Mouse (Mus musculus): ENCODE results near the gene Igf2bp3.

The Igf2bp3 gene

GRCm38 (mm10) chr6:49218275-49218802, 3.6 kb upstream of the Igf2bp3 start:
- DNase-seq, result no peak

- peak; percentile 92 to 97 for DNase-seq
These were observed 3.0 kb upstream of the Igf2bp3 start for GRCm38 (mm10) chr6:49217581-49218274.

- DNase-seq, result no peak
These were observed 2.2 kb upstream of the Igf2bp3 start for GRCm38 (mm10) chr6:49216811-49217542.

- peak in 1 of 2 experiments; percentile 43 for DNase-seq
These were observed 1.2 kb upstream of the Igf2bp3 start for GRCm38 (mm10) chr6:49215748-49216585.

GRCm38 (mm10) chr6:49214086-49214927, 450 bp downstream of the Igf2bp3 start:
- DNase-seq, result peak; percentile 34 to 66

GRCm38 (mm10) chr6:49213581-49214085, 1.1 kb downstream of the Igf2bp3 start:
- peak; percentile 22 to 49 for DNase-seq

GRCm38 (mm10) chr6:49212931-49213580, 1.7 kb downstream of the Igf2bp3 start:
- no peak for DNase-seq

GRCm38 (mm10) chr6:49212141-49212540, 2.6 kb downstream of the Igf2bp3 start:
- DNase-seq, result no peak

- no peak for DNase-seq
These were observed 3.2 kb downstream of the Igf2bp3 start for GRCm38 (mm10) chr6:49211596-49211995.

- peak in 1 of 2 experiments; percentile 12 for DNase-seq
These were observed 4.6 kb downstream of the Igf2bp3 start for GRCm38 (mm10) chr6:49209881-49210854.

GRCm38 (mm10) chr6:49208935-49209334, 5.8 kb downstream of the Igf2bp3 start:
- peak; percentile 14 to 42 for DNase-seq

GRCm38 (mm10) chr6:49208297-49208930, 6.3 kb downstream of the Igf2bp3 start:
- peak; percentile 34 to 59 for DNase-seq

- no peak for DNase-seq
These were observed 8.3 kb downstream of the Igf2bp3 start for GRCm38 (mm10) chr6:49206416-49206815.

- no peak for DNase-seq
These were observed 19.6 kb downstream of the Igf2bp3 start for GRCm38 (mm10) chr6:49195188-49195587.

GRCm38 (mm10) chr6:49194536-49194935, 20.2 kb downstream of the Igf2bp3 start:
- no peak for DNase-seq

GRCm38 (mm10) chr6:49189363-49189762, 25.4 kb downstream of the Igf2bp3 start:
- peak; percentile 15 to 31 for DNase-seq

GRCm38 (mm10) chr6:49187299-49187698, 27.5 kb downstream of the Igf2bp3 start:
- DNase-seq, result peak; percentile 4 to 13

GRCm38 (mm10) chr6:49176018-49176417, 38.7 kb downstream of the Igf2bp3 start:
- no peak for DNase-seq

GRCm38 (mm10) chr6:49174616-49175015, 40.1 kb downstream of the Igf2bp3 start:
- DNase-seq, result no peak

All from thymus, postnatal 36 days (tissue).